Mouse (Mus musculus) spleen, postnatal 36 days (tissue): ENCODE measurements around the gene Mroh9.

Experiments
- DNase-seq, 2 experiments: peaks; one replicate each; pipeline ENCODE4 v3.0.0; 2022; ENCODE audit warnings: low spot score in 2 of 2, mixed read lengths in 1 of 2

Mroh9 gene

DNA sequence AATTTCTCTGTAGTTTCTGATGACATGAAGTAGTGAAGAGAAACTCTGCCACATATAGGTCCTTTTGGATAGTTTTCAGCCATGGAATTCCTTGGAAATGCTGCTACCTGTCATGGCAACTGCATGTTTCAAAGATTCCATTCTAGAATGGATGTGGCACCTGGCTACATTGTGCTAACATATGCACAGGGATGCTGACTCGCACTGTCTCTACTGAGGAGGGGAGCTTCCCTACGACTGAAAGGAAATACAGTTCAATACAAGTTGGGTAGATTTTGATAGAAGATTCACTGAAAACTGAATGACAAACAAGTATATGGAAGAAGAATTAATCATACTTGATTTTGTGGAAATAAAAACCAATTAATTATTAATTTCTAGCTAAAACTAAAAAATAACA, at the start of gene Mroh9:
TSS of gene Mroh9 (minus strand) at position 101 of the 400 bp plus-strand sequence.
- no peak for DNase-seq

GRCm38 (mm10) chr1:163129976-163130375, 44.5 kb upstream of the Mroh9 start:
- DNase-seq: no peak

DNA sequence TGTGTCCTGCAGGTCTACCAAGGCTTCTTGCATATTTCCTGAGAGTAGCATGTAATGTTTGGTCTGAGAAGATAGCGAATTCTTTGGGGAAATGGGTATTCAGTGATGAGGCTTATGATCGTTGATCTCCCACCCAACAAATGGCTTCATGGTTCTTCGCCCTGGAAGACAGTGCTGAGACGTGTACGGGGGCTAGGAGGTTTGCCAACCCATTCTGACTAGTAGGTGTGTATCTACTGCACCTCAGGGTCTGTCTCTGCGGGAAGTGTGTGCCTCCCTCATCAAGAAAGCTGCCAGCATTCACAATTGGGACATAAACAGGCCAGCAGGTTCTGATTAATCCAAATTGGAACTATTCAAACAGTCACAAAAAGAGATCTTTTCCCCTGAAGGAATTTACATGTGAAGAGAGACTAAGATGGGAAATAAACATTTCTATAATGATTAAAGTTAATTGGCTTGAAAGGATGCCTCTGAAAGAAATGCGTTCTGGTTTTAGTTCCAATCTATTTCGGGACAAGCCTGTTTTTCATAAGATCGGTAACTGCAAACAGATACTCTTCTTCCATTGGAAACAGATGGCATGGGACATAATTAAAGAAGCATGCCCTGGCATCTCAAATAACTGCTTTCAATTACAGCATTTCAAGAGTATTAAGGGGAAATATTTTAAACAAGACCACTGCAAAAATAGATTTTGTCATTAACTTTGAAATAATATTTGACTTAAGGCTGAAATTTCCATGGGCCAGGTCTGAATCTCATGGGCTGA, 43.8 kb upstream of the Mroh9 start:
- DNase-seq: no peak

GRCm38 (mm10) chr1:163126175-163126881, 40.9 kb upstream of the Mroh9 start:
- no peak for DNase-seq

- DNase-seq: no peak
These were observed 36.9 kb upstream of the Mroh9 start for GRCm38 (mm10) chr1:163122414-163122813.

DNA sequence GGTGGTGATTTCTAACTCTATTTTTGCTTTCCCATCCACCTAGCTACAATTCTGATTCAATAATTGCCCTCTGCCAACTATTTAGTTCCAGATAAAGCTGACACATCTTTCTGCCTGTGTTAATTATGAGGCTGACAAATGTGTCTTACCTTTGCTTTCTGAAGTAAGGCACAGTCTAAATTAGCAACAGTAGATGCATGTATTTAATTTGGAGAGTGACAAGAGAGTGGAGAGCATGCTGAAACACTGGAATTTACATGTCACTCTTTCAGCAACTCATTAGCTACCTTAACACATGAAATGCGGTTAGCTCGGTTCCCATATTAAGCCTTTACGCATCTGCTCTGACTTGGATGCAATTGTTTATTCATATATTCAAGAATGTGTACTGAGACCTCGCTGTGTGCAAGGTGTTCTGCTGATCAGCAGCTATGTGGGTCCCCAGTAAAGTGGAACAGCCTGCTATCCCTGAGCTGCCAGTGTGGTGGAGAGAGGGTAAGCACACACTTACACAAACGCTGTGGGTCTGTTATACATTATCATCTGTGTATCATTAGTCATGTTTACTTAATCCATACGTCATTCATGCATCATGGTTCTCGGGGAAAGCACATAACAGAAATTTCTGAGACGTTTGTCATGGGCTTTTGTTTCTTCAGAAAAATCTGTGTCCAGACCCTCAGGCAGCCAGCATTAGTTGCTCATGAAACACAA, 28.1 kb upstream of the Mroh9 start:
- DNase-seq: no peak

GRCm38 (mm10) chr1:163112482-163113164, 27.2 kb upstream of the Mroh9 start:
- no peak for DNase-seq

GRCm38 (mm10) chr1:163104960-163105359, 19.5 kb upstream of the Mroh9 start:
- no peak for DNase-seq

DNA sequence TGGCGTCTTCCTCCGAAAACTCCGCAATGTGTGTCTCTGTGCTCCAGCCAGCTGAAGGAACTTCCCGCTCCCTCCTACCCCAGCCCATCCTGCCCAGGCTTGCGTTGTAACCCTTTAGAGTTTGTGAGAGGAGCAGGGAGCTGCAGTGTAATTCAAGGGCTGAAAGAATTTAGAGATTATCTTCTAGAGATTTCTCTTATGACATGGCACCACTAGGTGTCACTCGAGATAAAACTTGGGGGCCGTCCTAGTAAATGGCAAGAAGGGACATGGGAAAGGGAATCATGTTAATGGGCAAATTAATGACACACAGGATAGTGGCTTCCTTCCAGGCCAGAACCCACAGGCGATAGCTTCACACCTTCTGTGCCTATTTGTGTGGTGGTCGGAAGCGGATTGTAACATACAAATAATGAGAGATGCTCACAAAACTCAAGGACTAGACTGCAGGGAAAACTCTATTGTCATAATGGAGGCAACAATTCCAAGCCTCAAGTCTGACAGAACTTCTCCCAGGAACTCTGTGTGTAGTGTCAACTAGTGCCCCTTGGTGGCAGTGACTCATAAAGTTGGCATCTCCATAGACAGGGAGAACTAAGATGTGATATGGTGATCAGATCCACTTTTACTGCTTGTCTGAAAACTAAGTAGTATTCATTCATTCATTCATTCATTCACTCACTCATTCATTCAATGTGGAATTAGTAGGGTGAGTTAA, 6.1 kb upstream of the Mroh9 start:
- no peak for DNase-seq

GRCm38 (mm10) chr1:163070502-163070901, 15.0 kb downstream of the Mroh9 start:
- no peak for DNase-seq

DNA sequence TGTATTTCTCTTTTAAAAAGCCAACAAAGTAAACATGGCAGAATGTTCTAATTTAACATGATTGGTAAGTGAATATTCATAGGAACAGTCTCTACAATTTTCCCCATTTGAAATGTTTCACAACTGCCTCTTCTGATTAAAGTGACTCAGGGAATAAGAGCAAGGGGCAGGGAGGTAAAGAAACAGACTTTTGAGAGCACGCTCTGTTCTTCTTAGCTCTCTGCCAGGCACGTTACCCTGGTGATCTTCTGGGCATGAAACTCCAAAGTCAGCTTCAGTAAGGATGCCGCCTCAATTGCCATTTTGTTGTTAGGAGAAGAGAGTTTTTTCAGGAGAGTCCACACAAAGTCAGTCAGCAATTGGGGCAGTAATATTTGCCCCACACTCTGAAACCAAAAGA, 25.1 kb downstream of the Mroh9 start:
- DNase-seq: no peak

DNA sequence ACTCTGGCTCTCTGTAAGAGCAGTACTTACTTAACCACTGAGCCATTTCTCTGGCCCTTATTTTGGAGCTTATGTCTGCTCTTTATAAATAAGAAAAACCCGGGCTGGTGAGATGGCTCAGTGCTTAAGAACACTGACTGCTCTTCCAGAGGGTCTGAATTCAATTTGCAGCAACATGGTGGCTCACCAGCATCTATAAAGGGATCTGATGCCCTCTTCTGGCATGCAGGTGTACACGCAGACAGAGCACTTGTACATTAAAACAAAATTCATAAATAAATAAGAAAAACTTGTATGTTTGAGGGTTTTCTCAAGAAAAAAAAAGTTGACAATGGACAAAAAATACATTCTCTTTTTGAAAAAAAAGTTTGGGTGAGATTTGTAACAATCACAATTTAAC, 28.1 kb downstream of the Mroh9 start:
- no peak for DNase-seq

DNA sequence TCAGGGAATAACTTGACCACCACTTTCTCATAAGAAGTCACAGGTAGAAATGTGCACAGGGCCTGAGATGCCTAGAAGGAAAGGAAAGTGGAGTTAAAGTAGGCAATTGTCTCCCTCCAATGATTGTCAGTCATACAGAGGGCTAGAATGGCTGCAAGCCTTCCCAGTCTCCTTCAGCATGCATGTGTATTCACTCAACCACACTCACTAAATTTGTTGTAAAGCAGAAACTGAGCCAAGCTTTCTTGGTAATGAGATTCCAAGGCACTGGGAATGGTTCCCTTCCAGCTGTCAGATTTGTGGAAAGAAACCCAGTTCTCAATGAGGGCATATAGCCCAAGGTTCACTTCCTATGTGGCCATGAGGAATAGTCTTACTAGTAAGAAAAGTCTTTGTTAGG, 29.8 kb downstream of the Mroh9 start:
- no peak for DNase-seq

- no peak for DNase-seq
These were observed 62.4 kb downstream of the Mroh9 start for GRCm38 (mm10) chr1:163023075-163023474.

GRCm38 (mm10) chr1:163009220-163009619, 76.2 kb downstream of the Mroh9 start:
- no peak for DNase-seq

- no peak for DNase-seq
These were observed 82.0 kb downstream of the Mroh9 start for GRCm38 (mm10) chr1:163003496-163003895.

- DNase-seq: no peak
These were observed 84.1 kb downstream of the Mroh9 start for GRCm38 (mm10) chr1:163001271-163001829.

DNA sequence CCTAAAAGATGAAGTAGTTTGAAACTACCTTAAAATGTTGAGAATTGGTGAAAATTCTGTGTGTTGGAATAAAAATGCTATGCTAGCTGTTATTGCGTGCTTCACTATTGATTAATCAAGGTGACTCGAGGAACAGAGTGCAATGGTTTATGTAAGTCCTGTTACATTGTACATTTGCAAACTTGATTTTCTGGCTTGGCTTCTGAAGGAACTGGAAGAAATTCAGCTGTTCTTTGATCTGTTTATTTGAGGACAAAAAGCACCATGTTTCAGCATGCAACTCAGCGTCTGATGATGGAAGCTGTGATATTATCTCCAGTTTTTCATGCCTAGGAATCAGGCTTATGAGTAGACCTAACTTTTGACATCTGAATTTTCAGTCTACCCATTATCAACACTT, 97.9 kb downstream of the Mroh9 start:
- no peak for DNase-seq

DNA sequence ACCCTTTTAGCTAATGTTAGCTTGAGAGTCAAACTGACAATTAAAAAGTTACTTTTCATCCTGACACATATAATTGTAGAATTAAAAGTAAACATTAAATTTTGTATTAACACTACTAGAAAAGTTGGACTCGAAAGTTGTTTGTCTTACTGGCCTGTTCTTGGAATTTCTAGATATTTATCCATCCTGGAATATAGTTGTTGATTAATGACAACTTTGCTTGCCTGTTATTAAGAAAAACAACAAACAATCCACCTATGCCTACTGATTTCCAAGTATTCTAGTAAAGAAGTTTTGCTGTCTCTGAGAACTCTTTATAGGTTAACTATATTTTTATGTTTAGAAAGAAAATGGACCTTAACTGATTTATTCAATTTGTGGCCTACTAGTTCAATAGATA, 98.7 kb downstream of the Mroh9 start:
- DNase-seq: no peak

GRCm38 (mm10) chr1:162986121-162986748, 99.2 kb downstream of the Mroh9 start:
- no peak for DNase-seq

- no peak for DNase-seq
These were observed 101.0 kb downstream of the Mroh9 start, which contains the start of gene Fmo3 for GRCm38 (mm10) chr1:162984428-162984827. Gene Fmo3, minus strand, starts transcription at chr1:162984528.
